Mouse (Mus musculus): ENCODE results near the gene Elmsan1. TPM values are rescaled to one million over a fixed set of nuclear protein-coding genes. Genes with fewer than 3 reads are reported as not detected.

Elmsan1 gene
- polyA plus RNA-seq, 1 experiment from 2014 or later, result 15.9 TPM

DNA sequence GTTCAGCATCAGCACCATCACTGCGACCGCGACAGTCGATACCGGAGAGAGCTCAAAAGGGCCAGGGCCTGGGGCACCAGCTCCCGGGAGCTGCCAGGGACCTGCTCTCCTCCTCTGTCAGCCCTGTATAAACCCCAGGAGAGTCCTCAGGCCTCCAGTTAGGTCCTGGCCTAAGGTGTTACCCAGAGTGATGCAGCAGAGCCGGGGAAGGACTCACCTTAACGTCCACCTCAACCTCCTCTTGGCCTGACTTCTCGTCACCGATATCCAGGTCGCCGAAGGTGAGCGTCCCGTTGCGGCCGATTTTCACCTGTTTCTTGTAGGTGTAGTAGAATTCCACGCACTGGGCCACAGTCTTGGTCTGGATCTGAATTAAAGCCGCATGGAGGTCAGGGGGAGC lies 62.5 kb downstream of the Elmsan1 start:
- no peaks in the 10 kb centered on the region for H3K9me3 ChIP-seq (replicated peaks)
- no peak overlapping the region for H3K4me3 ChIP-seq (replicated peaks)
- 93% methylated on average over 18 of the region's 18 CpGs for WGBS
- no peak overlapping the region for H3K4me2 ChIP-seq (replicated peaks)
- no peaks in the 10 kb centered on the region for H3K27me3 ChIP-seq
- H3K36me3 ChIP-seq, result peaks cover 87% of the 10 kb centered on the region
- H3K9ac ChIP-seq, result no peak overlapping the region
- no peak overlapping the region for H3K27ac ChIP-seq (replicated peaks)
- H3K4me1 ChIP-seq, result no peaks in the 10 kb centered on the region
- no peak for ATAC-seq (ENCODE audit: insufficient number of reproducible peaks, low FRiP score, low TSS enrichment, low read depth)

DNA sequence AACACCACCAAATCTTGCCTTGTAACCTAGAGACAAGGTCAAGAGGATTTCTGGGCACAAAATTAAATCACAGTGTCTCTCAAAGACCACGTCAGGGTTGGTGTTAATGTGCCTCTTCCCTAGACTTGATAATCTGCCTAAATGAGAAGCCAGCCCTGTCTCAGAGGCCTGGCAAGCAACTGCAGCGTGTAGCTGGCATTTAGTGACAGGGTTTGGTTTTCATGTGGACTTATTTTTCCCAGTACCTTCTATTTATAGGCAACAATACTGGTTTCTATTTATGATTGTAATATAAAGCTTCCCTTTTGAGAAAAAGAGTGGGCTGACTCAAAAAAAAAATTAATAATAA lies 63.2 kb downstream of the Elmsan1 start:
- no peak overlapping the region for H3K27ac ChIP-seq (replicated peaks)
- no peak overlapping the region for H3K9ac ChIP-seq
- no peaks in the 10 kb centered on the region for H3K9me3 ChIP-seq (replicated peaks)
- no peak overlapping the region for H3K4me2 ChIP-seq (replicated peaks)
- WGBS, result 68% methylated on average over 2 of the region's 2 CpGs
- no peak for ATAC-seq (ENCODE audit: insufficient number of reproducible peaks, low FRiP score, low TSS enrichment, low read depth)
- no peaks in the 10 kb centered on the region for H3K27me3 ChIP-seq
- peaks cover 87% of the 10 kb centered on the region for H3K36me3 ChIP-seq
- peaks cover 5% of the 10 kb centered on the region; the same call in 1 of the 2 replicates for H3K4me1 ChIP-seq
- no peak overlapping the region for H3K4me3 ChIP-seq (replicated peaks)

DNA sequence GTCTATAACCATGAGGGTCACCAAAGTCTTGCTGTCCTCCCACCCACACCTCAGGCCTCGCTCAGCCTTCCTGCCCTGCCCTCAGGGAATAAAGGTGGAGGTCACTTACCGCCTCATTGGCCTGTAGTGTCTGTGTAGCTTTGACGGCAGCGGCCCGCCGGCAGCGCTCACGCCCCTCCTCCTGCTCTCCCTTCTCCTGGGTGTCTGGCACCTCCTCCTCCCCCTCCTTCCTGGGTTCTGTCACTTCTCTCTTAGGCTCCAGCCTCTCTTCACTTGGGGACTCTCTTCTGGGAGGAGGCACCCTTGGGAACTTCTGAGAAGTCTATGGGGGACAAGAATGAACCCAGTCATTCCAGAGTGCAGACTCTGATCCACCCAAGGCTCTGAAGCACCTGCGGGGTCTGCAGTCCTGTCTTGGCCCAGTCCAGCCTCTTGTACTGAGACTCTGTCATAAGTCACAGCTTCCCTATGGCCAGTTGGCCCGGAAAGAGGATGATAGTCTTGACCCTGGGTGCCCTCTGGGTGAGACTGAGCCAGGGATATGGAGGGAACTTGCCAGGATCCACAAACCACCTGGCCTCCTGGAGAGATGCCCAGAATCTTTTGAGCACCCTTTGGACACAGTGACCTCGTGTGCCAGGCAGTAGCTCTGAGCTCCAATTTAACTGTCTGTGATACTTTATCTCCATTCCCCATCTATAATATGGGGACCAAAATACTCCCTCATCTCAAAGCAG lies 63.7 kb downstream of the Elmsan1 start:
- H3K4me2 ChIP-seq (replicated peaks), result no peak overlapping the region
- H3K36me3 ChIP-seq, result peaks cover 82% of the 10 kb centered on the region
- H3K9ac ChIP-seq, result no peak overlapping the region
- 78% methylated on average over 11 of the region's 11 CpGs for WGBS
- H3K4me3 ChIP-seq (replicated peaks), result no peak overlapping the region
- no peak overlapping the region for H3K27ac ChIP-seq (replicated peaks)
- no peaks in the 10 kb centered on the region for H3K27me3 ChIP-seq
- H3K9me3 ChIP-seq (replicated peaks), result no peaks in the 10 kb centered on the region
- ATAC-seq (ENCODE audit: insufficient number of reproducible peaks, low FRiP score, low TSS enrichment, low read depth), result no peak
- H3K4me1 ChIP-seq, result peaks cover 5% of the 10 kb centered on the region; the same call in 1 of the 2 replicates

DNA sequence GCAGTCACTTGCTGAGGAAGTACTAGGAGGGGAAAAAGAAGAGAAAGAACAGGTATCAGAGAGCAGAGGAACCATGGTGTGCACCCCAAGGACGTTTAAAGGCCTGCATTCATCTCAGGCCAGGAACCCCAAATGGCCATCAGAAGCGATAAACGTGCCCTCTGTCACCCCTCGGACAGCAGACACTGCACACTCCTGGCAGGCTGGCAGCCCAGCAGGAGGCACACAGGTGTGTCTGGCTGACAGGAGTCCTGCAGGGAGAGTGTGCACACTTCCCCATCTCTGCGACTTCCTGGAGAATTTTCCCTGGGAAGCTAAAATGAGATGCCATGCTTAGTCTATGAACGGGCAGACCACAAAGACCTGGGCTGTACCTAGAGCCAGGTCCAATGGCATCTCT lies 65.3 kb downstream of the Elmsan1 start:
- Histone ChIP-seq H3K4me3 (replicated peaks) (no peak overlapping the region), H3K27ac (replicated peaks) (no peak overlapping the region), H3K4me1 (peaks cover 12% of the 10 kb centered on the region; the same call in 1 of the 2 replicates), H3K9ac (no peak overlapping the region), H3K36me3 (peaks cover 66% of the 10 kb centered on the region), H3K4me2 (replicated peaks) (no peak overlapping the region), H3K9me3 (replicated peaks) (no peaks in the 10 kb centered on the region), H3K27me3 (no peaks in the 10 kb centered on the region)
- 84% methylated on average over 6 of the region's 6 CpGs for WGBS
- ATAC-seq (ENCODE audit: insufficient number of reproducible peaks, low FRiP score, low TSS enrichment, low read depth), result no peak

DNA sequence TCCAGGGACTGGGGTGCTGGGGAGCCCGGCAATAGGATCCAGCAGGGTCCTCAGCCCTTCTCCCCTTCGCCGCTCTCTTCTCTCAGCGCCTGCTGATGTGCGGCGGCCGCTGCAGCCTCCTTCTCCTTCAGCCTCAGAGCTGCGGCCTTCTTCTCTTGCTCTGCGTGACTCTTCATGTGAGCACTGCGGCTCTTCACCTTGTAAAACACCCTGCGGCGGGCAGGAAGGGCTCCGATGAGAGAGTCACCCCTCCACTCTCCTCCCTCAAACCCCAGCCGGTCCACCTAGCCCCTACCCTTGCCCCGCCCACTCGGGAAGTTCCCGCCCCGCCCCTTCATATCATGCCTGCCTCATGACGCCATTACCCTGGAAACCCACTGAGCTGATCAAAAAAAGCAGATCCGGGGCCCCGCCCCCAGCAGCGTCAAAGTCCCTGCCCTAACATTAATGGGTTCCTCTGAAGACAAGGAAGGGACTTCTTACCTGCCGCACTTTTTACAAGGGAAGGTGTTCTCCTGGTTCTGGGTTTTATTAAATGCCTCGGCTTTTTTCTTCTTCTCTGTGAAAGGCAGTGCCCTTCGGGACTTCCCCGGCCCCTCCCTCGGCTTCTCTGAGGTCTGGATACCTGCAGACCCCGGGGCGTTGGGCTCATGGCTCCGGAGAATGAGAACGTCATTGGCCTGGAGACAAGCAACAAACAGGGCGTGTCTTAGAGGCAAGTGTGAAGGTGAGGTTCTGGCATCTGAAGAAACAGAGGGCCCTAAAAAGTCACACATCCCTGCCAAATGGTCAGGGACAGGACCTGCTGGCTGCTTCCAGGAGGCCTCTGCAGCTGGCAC lies 66.1 kb downstream of the Elmsan1 start:
- Histone ChIP-seq H3K4me2 (replicated peaks) (no peak overlapping the region), H3K4me3 (replicated peaks) (no peak overlapping the region), H3K27me3 (no peaks in the 10 kb centered on the region), H3K36me3 (peaks cover 58% of the 10 kb centered on the region), H3K27ac (replicated peaks) (no peak overlapping the region), H3K4me1 (peaks cover 19% of the 10 kb centered on the region), H3K9ac (no peak overlapping the region), H3K9me3 (replicated peaks) (no peaks in the 10 kb centered on the region)
- 74% methylated on average over 32 of the region's 32 CpGs for WGBS
- ATAC-seq (ENCODE audit: insufficient number of reproducible peaks, low FRiP score, low TSS enrichment, low read depth), result no peak

DNA sequence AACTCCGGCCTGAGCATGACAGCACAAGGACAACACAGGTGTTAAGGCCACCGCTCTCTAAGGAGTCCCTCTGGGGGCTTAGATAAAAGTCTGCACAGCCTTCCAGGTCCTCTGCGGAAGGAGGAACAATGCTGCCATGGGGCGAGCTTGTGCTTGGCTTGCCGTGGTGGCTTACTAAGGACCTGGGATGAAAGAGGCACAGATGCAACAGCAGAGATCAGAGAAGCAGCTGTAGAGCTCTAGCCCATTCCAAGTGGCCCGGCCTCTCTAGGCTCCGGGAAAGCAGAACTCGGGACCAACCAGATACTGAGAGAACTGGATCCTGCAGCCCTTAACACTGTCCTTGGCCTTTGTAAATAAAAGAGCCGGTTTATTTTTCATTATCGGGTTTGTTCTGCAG lies 66.8 kb downstream of the Elmsan1 start:
- Histone ChIP-seq H3K4me1 (peaks cover 19% of the 10 kb centered on the region), H3K9me3 (replicated peaks) (no peaks in the 10 kb centered on the region), H3K36me3 (peaks cover 52% of the 10 kb centered on the region), H3K27me3 (no peaks in the 10 kb centered on the region), H3K27ac (replicated peaks) (no peak overlapping the region), H3K4me2 (replicated peaks) (no peak overlapping the region), H3K4me3 (replicated peaks) (no peak overlapping the region), H3K9ac (no peak overlapping the region)
- WGBS, result 86% methylated on average over 10 of the region's 10 CpGs
- no peak for ATAC-seq (ENCODE audit: insufficient number of reproducible peaks, low FRiP score, low TSS enrichment, low read depth)

DNA sequence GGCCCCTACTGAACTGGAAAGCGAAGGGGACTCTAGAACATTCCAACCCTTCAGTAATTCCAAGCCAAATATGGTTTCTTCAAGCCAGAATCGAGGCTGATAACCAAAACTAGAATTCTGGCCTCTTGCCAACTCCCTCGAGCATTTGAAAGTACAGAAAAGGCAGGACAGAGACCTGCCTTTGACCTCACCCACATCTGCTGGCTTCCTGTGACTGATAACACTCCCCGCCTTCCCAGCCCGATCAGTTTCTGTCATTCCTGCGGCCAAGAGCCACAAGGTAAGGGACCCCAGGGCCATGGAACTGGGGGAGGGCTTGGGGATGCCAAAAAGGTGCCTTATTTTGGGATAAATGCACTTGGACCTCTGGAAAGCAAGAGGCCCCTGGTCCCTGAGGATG lies 67.7 kb downstream of the Elmsan1 start:
- Histone ChIP-seq H3K4me1 (peaks cover 19% of the 10 kb centered on the region), H3K27me3 (no peaks in the 10 kb centered on the region), H3K36me3 (peaks cover 42% of the 10 kb centered on the region), H3K9ac (no peak overlapping the region), H3K9me3 (replicated peaks) (no peaks in the 10 kb centered on the region), H3K4me3 (replicated peaks) (no peak overlapping the region), H3K4me2 (replicated peaks) (no peak overlapping the region), H3K27ac (replicated peaks) (no peak overlapping the region)
- ATAC-seq (ENCODE audit: insufficient number of reproducible peaks, low FRiP score, low TSS enrichment, low read depth), result no peak
- 55% methylated on average over 6 of the region's 6 CpGs for WGBS

DNA sequence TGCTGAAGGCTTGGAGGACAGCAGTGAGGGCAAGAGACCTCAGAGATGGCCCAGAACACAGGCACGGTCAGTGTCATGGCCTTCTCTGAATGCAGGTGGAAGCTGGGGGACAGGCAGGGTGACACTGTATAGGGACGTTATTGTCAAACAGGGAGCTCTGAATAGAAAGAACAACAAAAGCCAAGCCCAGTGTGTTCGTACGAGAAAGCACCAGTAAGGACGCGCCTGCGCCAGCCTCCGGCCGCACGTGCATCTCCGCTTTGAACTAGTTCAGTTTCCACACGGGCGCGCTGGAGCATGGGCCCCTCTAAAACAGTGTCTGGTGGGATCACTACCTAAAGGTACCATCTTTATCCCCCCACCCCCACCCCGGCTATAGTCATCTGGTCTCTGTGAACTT lies 68.7 kb downstream of the Elmsan1 start:
- WGBS, result 80% methylated on average over 15 of the region's 15 CpGs
- peaks cover 32% of the 10 kb centered on the region for H3K36me3 ChIP-seq
- ATAC-seq (ENCODE audit: insufficient number of reproducible peaks, low FRiP score, low TSS enrichment, low read depth), result no peak
- 0 out of 2 replicates have a peak overlapping the region, but pooled peaks have one; percentile 22 for H3K27ac ChIP-seq (replicated peaks)
- H3K4me2 ChIP-seq (replicated peaks), result no peak overlapping the region
- no peak overlapping the region for H3K9ac ChIP-seq
- no peaks in the 10 kb centered on the region for H3K27me3 ChIP-seq
- no peaks in the 10 kb centered on the region for H3K9me3 ChIP-seq (replicated peaks)
- H3K4me3 ChIP-seq (replicated peaks), result no peak overlapping the region
- peaks cover 19% of the 10 kb centered on the region for H3K4me1 ChIP-seq

DNA sequence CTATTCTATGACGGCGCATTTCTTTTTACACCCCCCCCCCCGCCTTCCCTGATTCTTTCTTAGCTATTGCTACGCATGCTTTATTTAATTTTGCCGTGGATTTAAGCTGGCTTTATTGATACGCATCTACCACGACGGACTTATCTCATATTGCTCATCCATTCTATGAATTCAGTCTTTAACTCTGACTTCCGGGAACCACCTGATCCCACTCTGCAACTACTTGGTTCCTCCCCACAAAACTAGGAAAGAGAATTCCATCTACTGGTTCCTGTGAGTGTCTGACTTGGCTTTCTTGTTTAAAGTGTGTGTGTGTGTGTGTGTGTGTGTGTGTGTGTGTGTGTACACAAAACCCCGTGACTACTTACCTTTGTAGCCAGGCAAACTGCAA lies 70.1 kb downstream of the Elmsan1 start:
- peaks cover 21% of the 10 kb centered on the region for H3K36me3 ChIP-seq
- no peaks in the 10 kb centered on the region for H3K27me3 ChIP-seq
- H3K4me2 ChIP-seq (replicated peaks), result peak overlapping the region; percentile 85
- H3K4me3 ChIP-seq (replicated peaks), result peak overlapping the region; percentile 55
- H3K4me1 ChIP-seq, result peaks cover 19% of the 10 kb centered on the region
- H3K9me3 ChIP-seq (replicated peaks), result no peaks in the 10 kb centered on the region
- no peak overlapping the region for H3K27ac ChIP-seq (replicated peaks)
- no peak overlapping the region for H3K9ac ChIP-seq
- 9% methylated on average over 10 of the region's 10 CpGs for WGBS
- no peak for ATAC-seq (ENCODE audit: insufficient number of reproducible peaks, low FRiP score, low TSS enrichment, low read depth)

DNA sequence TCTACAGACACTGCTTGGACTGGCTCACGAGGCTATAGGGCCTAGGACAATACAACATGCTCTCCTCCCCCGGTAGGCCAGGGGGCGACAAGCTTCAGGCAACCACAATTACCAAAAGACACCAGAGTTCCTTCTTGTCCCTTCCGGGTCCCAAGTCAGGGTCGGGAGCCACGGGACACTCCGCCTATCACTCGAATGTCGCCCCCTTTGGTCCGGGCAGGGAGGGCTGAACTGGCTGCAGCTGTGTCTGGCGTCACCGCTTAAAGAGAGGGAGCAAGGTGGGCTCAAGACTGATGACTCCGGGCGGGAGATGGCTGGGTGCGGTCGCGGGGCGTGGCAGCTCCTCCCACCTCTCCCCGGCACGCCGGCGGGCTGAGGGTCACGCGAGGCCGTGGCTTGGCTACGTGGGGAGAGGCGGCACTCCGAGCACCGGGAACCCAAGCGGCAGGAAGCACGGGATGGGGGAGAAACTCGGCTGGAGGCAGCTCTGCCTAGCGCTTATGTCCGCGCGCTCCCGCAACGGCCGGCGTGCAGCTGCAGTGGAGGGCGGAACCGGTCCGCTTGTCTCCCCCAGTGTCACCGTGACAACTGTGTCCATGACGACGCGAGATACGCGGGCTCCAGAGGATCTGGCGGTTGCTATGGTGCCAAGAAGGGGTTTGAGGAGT lies 70.6 kb downstream of the Elmsan1 start, which contains the start of gene Pnma1:
Pnma1 (minus strand) TSS at position 536 of the 668 bp plus-strand sequence.
- Histone ChIP-seq H3K9ac (peak within 1 kb of the TSS; percentile 31), H3K4me1 (peaks cover 19% of the 10 kb centered on the region), H3K27me3 (no peaks in the 10 kb centered on the region), H3K9me3 (replicated peaks) (no peaks in the 10 kb centered on the region), H3K36me3 (peaks cover 15% of the 10 kb centered on the region), H3K27ac (replicated peaks) (no peak within 1 kb of the TSS), H3K4me3 (replicated peaks) (peak within 1 kb of the TSS; percentile 55), H3K4me2 (replicated peaks) (peak within 1 kb of the TSS; percentile 85)
- ATAC-seq (ENCODE audit: insufficient number of reproducible peaks, low FRiP score, low TSS enrichment, low read depth), result peak; percentile 76
- 2% methylated on average over 50 of the region's 50 CpGs for WGBS
